Mouse (Mus musculus): ENCODE results near the gene Ank2.

GRCm38 (mm10) chr3:127539193-127539592 is 40.0 kb upstream of the Ank2 start:
- TF ChIP-seq GATA1 (IDR thresholded peaks at IDR 0.05; ENCODE audit: borderline replicate concordance, low read length) (no peak), FLI1 (IDR thresholded peaks at IDR 0.05; ENCODE audit: low read length) (no peak)
